Mouse (Mus musculus): ENCODE measurements around the gene Daam1.
"Not testable (repeated sequence)": the region's sequence is repeated elsewhere in the genome, so short reads cannot be mapped to it uniquely, and the experiment has no call there.

Daam1 gene

GRCm38 (mm10) chr12:71836776-71837175 lies 5.9 kb downstream of the Daam1 start:
- TF ChIP-seq CTCF (conservative IDR thresholded peaks at IDR 0.05; ENCODE audit: low read length) (no peak), NANOG (IDR thresholded peaks at IDR 0.05; ENCODE audit: borderline replicate concordance, low read length) (no peak), POU5F1 (IDR thresholded peaks at IDR 0.05; ENCODE audit: borderline replicate concordance, low read length) (no peak)

GRCm38 (mm10) chr12:71837576-71837975 lies 6.7 kb downstream of the Daam1 start:
- H3K27me3 ChIP-seq (ENCODE audit: insufficient read depth, low read length) = no peaks in the 10 kb centered on the region
- no peak for TF ChIP-seq NANOG (IDR thresholded peaks at IDR 0.05; ENCODE audit: borderline replicate concordance, low read length)
- no peak for TF ChIP-seq CTCF (conservative IDR thresholded peaks at IDR 0.05; ENCODE audit: low read length)
- no peak for TF ChIP-seq POU5F1 (IDR thresholded peaks at IDR 0.05; ENCODE audit: borderline replicate concordance, low read length)
- no peaks in the 10 kb centered on the region for H3K9me3 ChIP-seq (ENCODE audit: low read length)
- H3K36me3 ChIP-seq (ENCODE audit: insufficient read depth, low read length) = no peaks in the 10 kb centered on the region
- H3K4me3 ChIP-seq (replicated peaks; ENCODE audit: low read length) = no peak overlapping the region
- peaks cover 67% of the 10 kb centered on the region for H3K4me1 ChIP-seq (replicated peaks; ENCODE audit: low read depth, low read length)

More at GRCm38 (mm10) chr12:71836776-71837175, 5.9 kb downstream of the Daam1 start:
- no peaks in the 10 kb centered on the region for H3K9me3 ChIP-seq (ENCODE audit: low read length)
- H3K4me3 ChIP-seq (replicated peaks; ENCODE audit: low read length) = no peak overlapping the region
- peaks cover 71% of the 10 kb centered on the region for H3K4me1 ChIP-seq (replicated peaks; ENCODE audit: low read depth, low read length)
- no peaks in the 10 kb centered on the region for H3K36me3 ChIP-seq (ENCODE audit: insufficient read depth, low read length)
- H3K27me3 ChIP-seq (ENCODE audit: insufficient read depth, low read length) = peaks cover 4% of the 10 kb centered on the region

- no peaks in the 10 kb centered on the region for H3K36me3 ChIP-seq (ENCODE audit: insufficient read depth, low read length)
- no peak overlapping the region for H3K4me3 ChIP-seq (replicated peaks; ENCODE audit: low read length)
- TF ChIP-seq POU5F1 (IDR thresholded peaks at IDR 0.05; ENCODE audit: borderline replicate concordance, low read length) (no peak), NANOG (IDR thresholded peaks at IDR 0.05; ENCODE audit: borderline replicate concordance, low read length) (no peak), CTCF (conservative IDR thresholded peaks at IDR 0.05; ENCODE audit: low read length) (no peak)
- no peaks in the 10 kb centered on the region for H3K9me3 ChIP-seq (ENCODE audit: low read length)
- peaks cover 63% of the 10 kb centered on the region for H3K4me1 ChIP-seq (replicated peaks; ENCODE audit: low read depth, low read length)
- no peaks in the 10 kb centered on the region for H3K27me3 ChIP-seq (ENCODE audit: insufficient read depth, low read length)
Measured at GRCm38 (mm10) chr12:71838230-71838629, 7.4 kb downstream of the Daam1 start.

GRCm38 (mm10) chr12:71839653-71840052 lies 8.8 kb downstream of the Daam1 start:
- H3K4me1 ChIP-seq (replicated peaks; ENCODE audit: low read depth, low read length) = peaks cover 52% of the 10 kb centered on the region
- TF ChIP-seq POU5F1 (IDR thresholded peaks at IDR 0.05; ENCODE audit: borderline replicate concordance, low read length) (no peak), NANOG (IDR thresholded peaks at IDR 0.05; ENCODE audit: borderline replicate concordance, low read length) (no peak), CTCF (conservative IDR thresholded peaks at IDR 0.05; ENCODE audit: low read length) (no peak)
- H3K36me3 ChIP-seq (ENCODE audit: insufficient read depth, low read length) = no peaks in the 10 kb centered on the region
- no peak overlapping the region for H3K4me3 ChIP-seq (replicated peaks; ENCODE audit: low read length)
- H3K9me3 ChIP-seq (ENCODE audit: low read length) = no peaks in the 10 kb centered on the region
- no peaks in the 10 kb centered on the region for H3K27me3 ChIP-seq (ENCODE audit: insufficient read depth, low read length)

- Histone ChIP-seq H3K4me3 (replicated peaks; ENCODE audit: low read length) (no peak overlapping the region), H3K4me1 (replicated peaks; ENCODE audit: low read depth, low read length) (peaks cover 45% of the 10 kb centered on the region), H3K27me3 (ENCODE audit: insufficient read depth, low read length) (no peaks in the 10 kb centered on the region), H3K36me3 (ENCODE audit: insufficient read depth, low read length) (no peaks in the 10 kb centered on the region), H3K9me3 (ENCODE audit: low read length) (no peaks in the 10 kb centered on the region)
- TF ChIP-seq POU5F1 (IDR thresholded peaks at IDR 0.05; ENCODE audit: borderline replicate concordance, low read length) = no peak
- TF ChIP-seq CTCF (conservative IDR thresholded peaks at IDR 0.05; ENCODE audit: low read length) = no peak
- no peak for TF ChIP-seq NANOG (IDR thresholded peaks at IDR 0.05; ENCODE audit: borderline replicate concordance, low read length)
Measured at GRCm38 (mm10) chr12:71840430-71841186, 9.7 kb downstream of the Daam1 start.

GRCm38 (mm10) chr12:71842006-71842405 lies 11.1 kb downstream of the Daam1 start:
- Histone ChIP-seq H3K4me1 (replicated peaks; ENCODE audit: low read depth, low read length) (peaks cover 41% of the 10 kb centered on the region), H3K36me3 (ENCODE audit: insufficient read depth, low read length) (no peaks in the 10 kb centered on the region), H3K27me3 (ENCODE audit: insufficient read depth, low read length) (no peaks in the 10 kb centered on the region), H3K9me3 (ENCODE audit: low read length) (no peaks in the 10 kb centered on the region), H3K4me3 (replicated peaks; ENCODE audit: low read length) (no peak overlapping the region)
- TF ChIP-seq NANOG (IDR thresholded peaks at IDR 0.05; ENCODE audit: borderline replicate concordance, low read length) (no peak), CTCF (conservative IDR thresholded peaks at IDR 0.05; ENCODE audit: low read length) (no peak), POU5F1 (IDR thresholded peaks at IDR 0.05; ENCODE audit: borderline replicate concordance, low read length) (no peak)

- H3K36me3 ChIP-seq (ENCODE audit: insufficient read depth, low read length) = no peaks in the 10 kb centered on the region
- no peaks in the 10 kb centered on the region for H3K27me3 ChIP-seq (ENCODE audit: insufficient read depth, low read length)
- no peaks in the 10 kb centered on the region for H3K9me3 ChIP-seq (ENCODE audit: low read length)
- H3K4me3 ChIP-seq (replicated peaks; ENCODE audit: low read length) = no peak overlapping the region
- TF ChIP-seq CTCF (conservative IDR thresholded peaks at IDR 0.05; ENCODE audit: low read length) (no peak), POU5F1 (IDR thresholded peaks at IDR 0.05; ENCODE audit: borderline replicate concordance, low read length) (no peak), NANOG (IDR thresholded peaks at IDR 0.05; ENCODE audit: borderline replicate concordance, low read length) (no peak)
- peaks cover 35% of the 10 kb centered on the region for H3K4me1 ChIP-seq (replicated peaks; ENCODE audit: low read depth, low read length)
Measured at GRCm38 (mm10) chr12:71842588-71842987, 11.7 kb downstream of the Daam1 start.

GRCm38 (mm10) chr12:71845486-71845885 lies 14.6 kb downstream of the Daam1 start:
- Histone ChIP-seq H3K36me3 (ENCODE audit: insufficient read depth, low read length) (no peaks in the 10 kb centered on the region), H3K9me3 (ENCODE audit: low read length) (no peaks in the 10 kb centered on the region), H3K27me3 (ENCODE audit: insufficient read depth, low read length) (no peaks in the 10 kb centered on the region), H3K4me1 (replicated peaks; ENCODE audit: low read depth, low read length) (peaks cover 6% of the 10 kb centered on the region), H3K4me3 (replicated peaks; ENCODE audit: low read length) (no peak overlapping the region)
- no peak for TF ChIP-seq POU5F1 (IDR thresholded peaks at IDR 0.05; ENCODE audit: borderline replicate concordance, low read length)
- TF ChIP-seq NANOG (IDR thresholded peaks at IDR 0.05; ENCODE audit: borderline replicate concordance, low read length) = no peak
- TF ChIP-seq CTCF (conservative IDR thresholded peaks at IDR 0.05; ENCODE audit: low read length) = no peak

GRCm38 (mm10) chr12:71846416-71846815 lies 15.5 kb downstream of the Daam1 start:
- not testable (repeated sequence) for H3K9me3 ChIP-seq (ENCODE audit: low read length); H3K36me3 ChIP-seq (ENCODE audit: insufficient read depth, low read length); H3K4me1 ChIP-seq (replicated peaks; ENCODE audit: low read depth, low read length); H3K27me3 ChIP-seq (ENCODE audit: insufficient read depth, low read length); H3K4me3 ChIP-seq (replicated peaks; ENCODE audit: low read length)

- not testable (repeated sequence) for H3K36me3 ChIP-seq (ENCODE audit: insufficient read depth, low read length); H3K4me3 ChIP-seq (replicated peaks; ENCODE audit: low read length); H3K27me3 ChIP-seq (ENCODE audit: insufficient read depth, low read length); H3K9me3 ChIP-seq (ENCODE audit: low read length); H3K4me1 ChIP-seq (replicated peaks; ENCODE audit: low read depth, low read length)
Measured at GRCm38 (mm10) chr12:71847024-71847423, 16.1 kb downstream of the Daam1 start.
